Mouse (Mus musculus): Measurements from ENCODE around the gene Msrb3.

Gene Msrb3

GRCm38 (mm10) chr10:120744441-120745137, 154.3 kb downstream of the Msrb3 start:
- no peak for DNase-seq

- no peak for DNase-seq
These were observed 162.3 kb downstream of the Msrb3 start for GRCm38 (mm10) chr10:120736508-120737069.

GRCm38 (mm10) chr10:120735722-120736507, 163.0 kb downstream of the Msrb3 start:
- DNase-seq = no peak

- DNase-seq = no peak
These were observed 164.5 kb downstream of the Msrb3 start for GRCm38 (mm10) chr10:120734364-120734763.
